Mouse (Mus musculus): ENCODE measurements around the gene Crabp2.
A peak's percentile ranks its signal among the peaks of the same experiment; 100 is the strongest.
"Not testable (repeated sequence)": the region's sequence is repeated elsewhere in the genome, so short reads cannot be mapped to it uniquely, and the experiment has no call there.

Gene Crabp2

DNA sequence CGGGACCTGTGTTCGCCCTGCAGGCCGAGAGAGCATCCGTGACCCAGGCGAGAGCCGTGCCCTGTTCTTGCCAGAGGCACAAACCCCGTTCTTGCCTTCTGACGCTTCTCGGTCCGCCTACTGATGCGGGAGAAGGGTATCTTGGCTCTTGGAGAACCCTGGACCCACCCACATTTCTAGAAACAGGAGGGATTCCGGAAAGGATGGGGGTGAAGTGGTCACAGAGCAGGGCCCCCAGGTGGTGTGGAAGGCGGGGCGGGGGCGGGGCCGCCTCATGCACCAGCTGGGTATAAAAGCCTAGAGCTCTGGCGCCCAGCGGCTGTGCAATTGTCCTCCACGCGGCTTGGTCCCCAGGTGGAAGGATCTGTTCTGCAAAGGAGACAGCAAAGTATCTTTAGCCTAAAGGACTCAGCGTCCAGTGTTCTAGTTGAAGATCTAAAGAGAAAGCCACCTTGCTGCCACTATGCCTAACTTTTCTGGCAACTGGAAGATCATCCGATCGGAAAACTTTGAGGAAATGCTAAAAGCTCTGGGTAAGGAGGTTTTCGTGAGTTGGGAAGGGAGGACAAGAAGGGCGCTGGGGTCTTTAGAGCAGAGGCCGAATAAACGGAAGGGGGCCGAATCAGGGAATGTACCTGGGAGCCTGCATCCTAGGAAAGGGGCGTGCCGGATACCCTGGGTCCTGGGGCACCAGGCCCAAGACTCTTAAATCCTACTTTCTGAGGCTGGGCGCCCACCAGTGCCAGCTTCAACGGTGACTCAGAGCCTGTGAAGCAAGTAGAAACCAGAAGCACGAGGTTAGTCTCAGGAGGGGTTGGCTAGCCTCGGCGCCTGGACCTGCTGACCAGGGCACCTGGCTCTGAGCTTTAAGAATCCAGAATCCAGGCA is at the start of gene Crabp2:
Gene Crabp2 (plus strand): TSS at position 289 of the 888 bp plus-strand sequence.
- no peak for DNase-seq (ENCODE audit: low read depth)

- DNase-seq (ENCODE audit: low read depth) = no peak
These were observed 49.2 kb upstream of the Crabp2 start for GRCm38 (mm10) chr3:87899266-87899665.

- no peak for DNase-seq (ENCODE audit: low read depth)
These were observed 48.7 kb upstream of the Crabp2 start for GRCm38 (mm10) chr3:87899776-87900175.

- peak; percentile 88 for DNase-seq (ENCODE audit: low read depth)
These were observed 47.3 kb upstream of the Crabp2 start for GRCm38 (mm10) chr3:87901036-87901624.

GRCm38 (mm10) chr3:87901959-87902358 is 46.5 kb upstream of the Crabp2 start:
- DNase-seq (ENCODE audit: low read depth) = not testable (repeated sequence)

DNA sequence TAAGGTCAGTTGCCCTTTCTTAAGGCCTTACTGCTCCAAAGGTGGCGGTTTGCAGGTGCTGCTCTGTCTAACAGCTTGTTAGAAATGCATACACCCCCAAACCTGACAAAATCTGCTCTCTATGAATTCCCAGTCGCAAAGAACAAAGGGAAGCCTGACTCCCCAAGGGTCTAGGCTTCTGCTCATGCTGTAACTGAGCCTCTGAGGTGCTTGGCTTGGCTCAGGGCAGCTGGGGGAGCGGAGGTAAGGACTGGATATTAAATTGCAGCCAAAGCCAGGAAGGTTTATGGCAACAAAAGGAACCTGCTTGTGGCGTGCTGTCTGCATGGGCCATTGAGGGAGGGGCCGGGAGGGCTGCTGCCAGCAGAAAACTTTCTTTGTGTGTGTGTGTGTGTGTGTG is 44.6 kb upstream of the Crabp2 start:
- no peak for DNase-seq (ENCODE audit: low read depth)

- DNase-seq (ENCODE audit: low read depth) = peak; percentile 94
These were observed 42.5 kb upstream of the Crabp2 start, which contains the start of gene Hdgf for GRCm38 (mm10) chr3:87905880-87906485. Gene Hdgf (plus strand): TSS chr3:87906321.

DNA sequence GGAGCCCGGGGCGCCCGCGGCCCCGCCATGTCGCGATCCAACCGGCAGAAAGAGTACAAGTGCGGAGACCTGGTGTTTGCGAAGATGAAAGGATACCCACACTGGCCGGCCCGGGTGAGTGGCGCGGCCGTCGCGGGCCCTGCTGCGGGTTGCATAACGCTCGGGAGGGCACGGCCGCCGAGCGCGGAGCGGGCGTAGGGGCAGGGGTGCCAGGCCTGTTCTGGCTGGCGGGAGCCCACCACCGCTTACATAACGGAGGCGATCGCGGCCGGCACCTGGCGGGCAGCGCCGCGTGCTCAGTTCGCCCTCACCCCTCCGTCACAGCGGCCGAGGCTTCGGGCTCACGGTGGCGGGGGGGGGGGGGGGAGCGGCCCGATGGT is 41.9 kb upstream of the Crabp2 start:
- no peak for DNase-seq (ENCODE audit: low read depth)

GRCm38 (mm10) chr3:87906981-87907857 is 41.2 kb upstream of the Crabp2 start:
- no peak for DNase-seq (ENCODE audit: low read depth)

GRCm38 (mm10) chr3:87907906-87908305 is 40.6 kb upstream of the Crabp2 start:
- DNase-seq (ENCODE audit: low read depth) = no peak

- no peak for DNase-seq (ENCODE audit: low read depth)
These were observed 39.1 kb upstream of the Crabp2 start for GRCm38 (mm10) chr3:87909381-87909780.

DNA sequence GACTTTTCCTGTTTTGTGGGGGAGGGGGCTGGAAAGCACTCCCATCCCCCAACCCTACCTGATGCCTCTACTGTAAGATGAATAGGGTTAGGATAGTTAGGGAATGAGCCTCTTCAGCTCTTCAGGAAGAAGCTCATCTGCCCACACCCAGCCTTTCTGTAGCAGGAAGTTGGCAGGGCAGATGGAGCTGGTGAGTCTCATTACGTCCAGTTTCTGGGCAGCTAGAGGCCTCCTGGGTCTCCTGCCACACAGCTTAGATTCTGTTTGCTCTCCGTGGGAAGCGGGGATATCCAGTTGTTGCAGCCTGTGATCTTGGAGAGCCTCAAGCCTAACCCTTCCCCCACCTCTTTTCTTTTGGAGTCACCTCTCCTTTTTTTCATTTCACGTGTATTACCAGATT is 38.6 kb upstream of the Crabp2 start:
- no peak for DNase-seq (ENCODE audit: low read depth)

GRCm38 (mm10) chr3:87910573-87911141 is 37.8 kb upstream of the Crabp2 start:
- no peak for DNase-seq (ENCODE audit: low read depth)

- DNase-seq (ENCODE audit: low read depth) = no peak
These were observed 35.0 kb upstream of the Crabp2 start for GRCm38 (mm10) chr3:87913491-87913890.

DNA sequence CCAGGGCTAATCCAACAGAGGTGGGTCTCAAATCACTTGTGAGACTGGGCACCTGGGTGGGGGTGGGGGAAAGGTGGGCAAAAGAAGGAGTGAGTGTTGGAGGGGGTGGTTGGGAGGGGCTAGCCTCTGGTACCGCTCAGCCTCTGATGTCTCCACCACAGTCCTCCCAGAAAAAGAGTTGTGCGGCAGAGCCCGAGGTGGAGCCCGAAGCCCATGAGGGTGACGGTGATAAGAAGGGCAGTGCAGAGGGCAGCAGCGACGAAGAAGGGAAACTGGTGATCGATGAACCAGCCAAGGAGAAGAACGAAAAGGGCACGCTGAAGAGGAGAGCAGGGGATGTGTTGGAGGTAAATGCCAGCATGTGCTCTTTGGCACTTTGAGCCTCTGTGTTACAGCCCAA is 34.6 kb upstream of the Crabp2 start:
- no peak for DNase-seq (ENCODE audit: low read depth)

GRCm38 (mm10) chr3:87916990-87917389 is 31.5 kb upstream of the Crabp2 start:
- DNase-seq (ENCODE audit: low read depth) = no peak

- DNase-seq (ENCODE audit: low read depth) = no peak
These were observed 29.9 kb upstream of the Crabp2 start for GRCm38 (mm10) chr3:87918551-87918950.

DNA sequence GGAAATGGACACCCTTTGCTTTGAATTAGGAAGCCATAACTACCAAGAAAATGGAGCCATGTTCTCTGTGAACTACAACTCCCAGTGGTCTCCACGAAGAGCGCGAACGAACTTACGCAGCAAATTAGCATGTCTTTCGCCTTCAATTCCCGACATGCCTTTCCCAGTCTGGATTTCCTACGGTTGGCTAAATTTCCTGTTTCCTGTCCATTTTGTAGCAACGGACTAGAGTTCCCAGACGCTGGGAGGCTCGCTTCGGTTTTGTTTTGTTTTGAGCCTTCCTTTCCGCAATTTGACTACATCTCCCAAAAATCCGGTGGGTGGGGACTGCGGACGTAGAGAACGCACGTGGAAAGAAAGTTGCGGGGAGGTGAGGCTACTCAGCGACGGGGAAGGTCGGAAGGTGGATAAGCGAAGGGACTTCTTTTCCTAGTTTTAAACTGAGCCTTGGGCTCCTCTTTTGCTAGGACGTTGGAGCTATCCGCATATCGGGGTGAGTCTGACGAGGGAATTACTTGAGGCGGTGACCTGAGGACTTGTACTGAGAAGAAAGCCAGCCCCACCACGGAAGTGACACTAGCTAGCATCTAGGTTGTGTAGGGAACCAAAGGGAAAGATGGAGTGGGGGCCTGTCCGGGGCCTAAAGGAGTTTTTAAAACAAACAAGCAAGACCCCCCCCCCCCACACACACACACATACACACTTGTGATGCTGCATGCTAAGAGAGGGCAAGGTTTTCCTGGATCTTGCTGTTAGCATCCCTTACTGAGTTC is 28.9 kb upstream of the Crabp2 start, which contains the start of gene Mrpl24:
Gene Mrpl24 (plus strand): TSS at position 171 of the 773 bp plus-strand sequence.
- DNase-seq (ENCODE audit: low read depth) = peak; percentile 84

DNA sequence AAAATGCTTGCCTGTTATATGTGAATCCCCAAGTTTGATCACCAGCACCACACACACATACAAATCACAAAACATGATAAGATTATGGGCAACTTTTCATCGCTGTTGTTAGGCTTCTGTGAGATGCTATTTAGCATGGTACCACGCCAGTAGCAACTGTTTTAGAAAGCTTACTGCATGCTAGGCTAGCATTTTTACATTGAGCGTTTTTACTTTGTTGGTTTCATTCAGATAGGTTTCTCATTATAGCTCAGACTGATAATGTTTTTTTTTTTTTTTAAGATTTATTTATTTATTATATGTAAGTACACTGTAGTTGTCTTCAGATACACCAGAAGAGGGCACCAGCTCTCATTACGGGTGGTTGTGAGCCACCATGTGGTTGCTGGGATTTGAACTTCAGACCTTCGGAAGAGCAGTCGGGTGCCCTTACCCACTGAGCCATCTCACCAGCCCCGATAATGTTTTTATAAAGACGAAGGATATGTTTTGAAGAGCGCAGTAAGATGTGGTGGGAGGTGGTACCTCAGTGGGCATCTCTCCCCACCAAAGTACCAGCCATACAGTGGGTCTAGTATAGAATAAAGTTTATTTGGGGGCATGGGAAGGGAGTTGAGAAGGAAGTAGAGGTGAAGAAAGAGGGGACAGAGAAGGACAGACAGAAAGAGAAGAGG is 28.1 kb upstream of the Crabp2 start:
- no peak for DNase-seq (ENCODE audit: low read depth)

GRCm38 (mm10) chr3:87924996-87925395 is 23.5 kb upstream of the Crabp2 start:
- no peak for DNase-seq (ENCODE audit: low read depth)

Data from c-Kit-positive CD71-positive TER-119-negative erythroid progenitor cells, embryonic 14.5 days (primary cell).